Mouse (Mus musculus): ENCODE measurements around the gene Cdk19. TPM values are rescaled to one million over a fixed set of nuclear protein-coding genes. Genes with fewer than 3 reads are reported as not detected.

Gene Cdk19
- polyA plus RNA-seq, 1 experiment, result 30.9 TPM

DNA sequence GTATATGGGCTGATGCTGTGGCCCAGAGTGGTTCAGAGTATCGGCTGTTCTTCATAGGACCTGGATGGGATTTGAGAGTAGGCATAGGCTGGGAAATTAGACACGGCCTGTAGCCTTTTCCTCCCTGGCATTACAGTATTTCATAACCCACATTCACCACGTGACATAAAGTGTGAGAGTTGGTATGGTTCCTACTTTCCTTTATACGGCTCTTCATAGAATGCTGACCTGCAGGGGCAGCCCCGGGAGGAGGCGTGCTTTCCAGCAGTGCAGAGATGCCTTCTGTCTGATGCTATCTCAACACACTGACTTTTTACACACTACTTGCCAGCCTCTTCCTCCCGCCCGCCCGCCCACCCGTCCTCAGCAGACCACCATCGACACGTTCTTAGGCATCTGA lies 96.0 kb downstream of the Cdk19 start:
- no peak for DNase-seq (ENCODE audit: extremely low spot score in 1 of 2, low spot score in 1 of 2)

DNA sequence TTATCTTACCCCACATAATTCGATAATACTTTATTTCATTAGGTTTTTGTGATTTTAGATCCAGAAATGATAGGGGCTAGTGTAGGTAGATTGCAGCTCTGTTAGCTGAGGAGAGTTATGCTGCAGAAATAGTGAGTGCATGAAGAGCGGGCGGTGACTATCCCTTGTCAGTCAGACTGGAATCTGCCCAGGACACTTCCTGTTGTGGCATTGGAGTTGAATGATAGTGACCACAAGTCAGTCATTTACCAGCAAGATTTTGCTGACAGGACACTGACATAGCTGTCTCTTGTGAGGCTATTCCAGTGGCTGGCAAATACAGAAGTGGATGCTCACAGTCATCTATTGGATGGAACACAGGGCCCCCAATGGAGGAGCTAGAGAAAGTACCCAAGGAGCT lies 97.8 kb downstream of the Cdk19 start:
- DNase-seq (ENCODE audit: extremely low spot score in 1 of 2, low spot score in 1 of 2), result no peak

DNA sequence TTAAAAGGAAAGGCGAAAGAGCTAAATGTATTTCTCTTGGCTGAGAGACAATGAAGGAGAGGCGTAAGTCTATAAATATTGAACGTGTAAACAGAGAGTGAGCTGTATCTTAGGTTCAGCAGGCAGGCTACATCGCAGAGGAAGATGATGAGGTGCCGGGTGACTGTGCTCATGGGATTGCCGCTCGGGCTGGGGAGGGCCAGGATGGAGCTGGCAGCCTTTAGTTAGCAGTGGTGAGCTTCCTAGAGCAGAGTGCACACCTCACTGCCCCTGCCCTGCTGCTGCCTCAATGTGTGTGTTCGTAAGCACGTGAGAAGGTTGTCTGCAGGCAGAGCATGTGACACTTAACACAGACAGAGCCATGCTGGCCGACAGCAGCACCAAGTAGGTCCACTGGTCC lies 101.4 kb downstream of the Cdk19 start:
- DNase-seq (ENCODE audit: extremely low spot score in 1 of 2, low spot score in 1 of 2), result no peak

DNA sequence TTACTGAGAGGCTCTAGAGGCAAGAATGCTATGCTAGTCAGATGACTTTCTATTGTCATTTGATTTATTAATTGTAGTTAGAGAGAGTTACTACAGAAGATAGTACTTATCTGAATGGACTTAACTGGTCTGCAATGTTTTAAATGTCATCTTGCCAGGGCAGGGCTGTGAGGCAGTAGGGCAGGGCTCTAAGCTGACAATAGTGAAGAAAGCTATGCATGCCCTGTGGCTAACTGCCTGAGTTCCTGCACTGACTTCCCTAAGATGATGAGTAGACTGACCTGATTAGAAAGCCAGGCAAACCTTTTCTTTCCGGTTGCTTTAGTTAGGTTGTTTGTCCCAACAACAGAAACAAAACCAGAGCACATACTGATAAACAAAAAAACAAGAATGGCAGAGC lies 102.7 kb downstream of the Cdk19 start:
- DNase-seq (ENCODE audit: extremely low spot score in 1 of 2, low spot score in 1 of 2), result no peak

DNA sequence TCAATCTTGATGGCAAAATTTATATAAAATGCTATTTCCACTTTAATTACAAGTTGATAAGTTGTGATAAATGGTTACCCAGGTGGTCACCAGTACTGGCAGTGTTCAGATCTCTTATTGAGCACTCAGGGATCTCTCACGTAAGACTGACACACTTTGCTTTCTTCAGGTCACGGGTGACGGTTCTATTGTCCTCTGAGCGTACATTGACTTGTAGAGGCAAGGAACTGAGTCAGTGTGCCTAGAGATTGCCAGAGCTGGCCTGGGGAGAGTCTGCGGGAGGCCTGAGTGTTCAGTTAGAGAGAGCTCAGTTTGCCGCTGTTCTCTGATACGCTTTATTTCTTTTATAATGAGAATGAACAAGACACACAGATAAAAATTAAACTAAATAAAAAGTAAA lies 104.0 kb downstream of the Cdk19 start:
- DNase-seq (ENCODE audit: extremely low spot score in 1 of 2, low spot score in 1 of 2), result no peak

DNA sequence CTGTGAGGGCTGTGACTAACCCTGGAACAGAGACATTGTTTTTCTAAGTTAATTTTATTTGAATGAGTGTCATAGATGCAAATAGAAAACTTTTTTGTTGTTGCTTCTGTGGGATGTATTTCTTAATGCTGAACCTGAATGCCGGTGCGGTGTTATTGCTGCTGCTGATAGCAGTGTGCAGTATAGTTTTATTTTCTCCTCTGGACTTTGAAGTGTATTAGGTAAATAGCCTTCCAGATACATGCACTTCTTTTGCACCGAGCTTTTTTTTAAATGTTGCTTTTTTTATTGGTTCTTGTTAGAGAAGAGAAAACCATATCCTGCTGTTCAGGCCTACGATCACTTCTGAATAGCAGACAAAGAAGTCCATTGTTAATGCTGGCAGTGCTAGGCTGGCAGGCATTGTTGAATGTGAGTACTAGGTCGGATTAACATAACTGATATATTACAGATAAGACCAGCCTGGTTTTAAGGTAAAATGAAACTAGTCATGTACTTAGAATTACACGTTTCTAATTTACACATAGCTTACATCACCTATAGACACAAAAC lies 104.5 kb downstream of the Cdk19 start:
- DNase-seq (ENCODE audit: extremely low spot score in 1 of 2, low spot score in 1 of 2), result no peak

DNA sequence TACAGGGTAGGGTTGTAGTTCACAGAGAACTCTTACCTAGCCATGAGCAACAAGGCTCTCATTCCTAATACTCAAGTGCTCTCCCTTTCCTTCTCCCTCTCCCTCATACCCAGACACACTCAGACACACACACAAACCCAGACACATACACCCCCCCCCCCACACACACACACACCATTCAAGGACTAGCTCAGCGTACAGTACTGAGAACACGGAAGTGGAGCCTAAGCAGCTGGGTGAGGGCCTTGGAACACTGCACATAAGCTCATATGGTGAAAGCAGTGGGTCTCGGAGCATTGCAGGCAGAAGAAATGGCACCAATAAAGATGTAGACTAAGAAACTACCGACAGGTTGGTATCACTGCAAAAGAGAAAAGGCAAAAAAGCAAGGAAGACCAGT lies 105.2 kb downstream of the Cdk19 start:
- DNase-seq (ENCODE audit: extremely low spot score in 1 of 2, low spot score in 1 of 2), result no peak

DNA sequence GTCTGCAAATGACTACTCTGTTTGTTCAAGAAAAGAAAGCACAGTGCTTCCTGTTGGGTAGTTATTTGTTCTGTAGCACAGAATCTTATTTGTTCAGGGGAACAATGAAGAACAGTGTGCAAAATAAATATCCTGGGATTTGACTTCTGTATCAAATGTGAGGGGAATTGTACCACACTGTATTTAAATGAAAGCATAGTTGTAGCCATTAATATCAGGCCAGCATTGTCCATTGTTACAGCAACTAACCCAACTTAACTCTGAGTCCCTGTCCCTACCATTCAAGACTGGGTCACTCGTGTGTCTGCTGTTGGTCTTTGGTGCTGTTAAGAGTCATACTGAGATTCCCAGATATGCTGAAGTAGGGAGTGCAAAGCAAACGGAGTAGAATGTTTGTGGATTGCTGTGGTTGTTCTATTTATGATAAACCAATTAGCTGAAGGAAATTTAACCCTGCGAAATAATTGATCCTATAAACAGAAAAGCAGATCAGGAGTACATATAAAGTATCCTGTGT lies 106.8 kb downstream of the Cdk19 start:
- DNase-seq (ENCODE audit: extremely low spot score in 1 of 2, low spot score in 1 of 2), result no peak

DNA sequence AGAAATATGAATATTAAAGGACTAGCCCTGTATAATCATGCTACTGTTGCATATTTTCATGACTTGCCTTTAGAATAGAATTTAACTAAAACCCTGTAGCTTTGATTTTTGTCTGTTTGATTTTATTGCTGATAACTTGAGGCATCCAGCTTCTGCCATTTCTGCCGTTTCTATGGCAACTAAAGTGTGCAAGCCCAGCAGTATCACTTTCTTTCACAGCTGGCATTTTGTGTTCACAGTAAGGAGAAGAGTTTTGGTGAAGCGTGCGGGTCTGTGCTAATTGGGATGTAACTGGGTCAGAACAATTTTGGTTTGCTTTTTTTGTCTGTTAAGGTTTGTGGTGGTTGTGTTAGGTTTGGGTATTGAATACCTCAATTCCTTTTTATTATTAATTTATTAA lies 107.3 kb downstream of the Cdk19 start:
- DNase-seq (ENCODE audit: extremely low spot score in 1 of 2, low spot score in 1 of 2), result peak; percentile 46 to 66

DNA sequence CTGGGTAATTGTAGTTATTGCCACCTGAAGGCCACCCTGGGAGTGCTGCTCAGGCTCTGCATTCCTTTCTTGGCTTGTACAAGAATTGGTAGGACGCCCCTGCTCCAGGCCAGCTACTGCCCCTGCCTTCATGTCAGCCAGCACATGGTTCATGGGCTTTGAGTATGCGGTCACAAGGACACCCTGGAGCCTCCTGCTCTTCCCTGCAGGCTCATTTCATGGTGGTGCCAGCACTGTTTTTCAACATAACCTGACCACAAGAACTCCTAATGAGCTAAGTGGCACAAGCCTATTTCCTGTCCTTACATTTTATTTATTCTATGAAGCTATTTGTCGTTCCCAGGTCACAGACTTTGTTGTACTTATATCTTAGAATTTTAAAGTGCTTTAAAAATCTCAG lies 107.9 kb downstream of the Cdk19 start:
- DNase-seq (ENCODE audit: extremely low spot score in 1 of 2, low spot score in 1 of 2), result no peak

DNA sequence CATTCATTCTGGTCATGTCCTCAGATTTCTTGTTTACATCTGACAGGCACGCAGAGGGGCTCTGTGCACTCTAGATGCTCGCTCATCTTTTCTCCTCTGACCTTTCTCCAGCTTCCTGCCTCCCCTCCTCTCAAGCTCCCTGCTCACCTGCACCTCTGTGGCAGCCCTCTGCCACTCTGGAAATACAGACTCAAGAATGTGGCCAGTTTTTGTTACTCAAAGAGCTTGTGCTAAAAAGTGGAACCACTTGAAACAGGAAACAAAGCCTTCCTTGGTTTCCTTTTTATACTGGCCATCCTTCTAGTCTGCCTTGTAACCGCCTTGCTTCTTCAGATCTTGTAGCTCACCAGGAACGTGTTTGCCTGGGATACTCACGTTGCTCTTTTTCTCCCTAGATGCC lies 108.6 kb downstream of the Cdk19 start:
- DNase-seq (ENCODE audit: extremely low spot score in 1 of 2, low spot score in 1 of 2), result no peak

DNA sequence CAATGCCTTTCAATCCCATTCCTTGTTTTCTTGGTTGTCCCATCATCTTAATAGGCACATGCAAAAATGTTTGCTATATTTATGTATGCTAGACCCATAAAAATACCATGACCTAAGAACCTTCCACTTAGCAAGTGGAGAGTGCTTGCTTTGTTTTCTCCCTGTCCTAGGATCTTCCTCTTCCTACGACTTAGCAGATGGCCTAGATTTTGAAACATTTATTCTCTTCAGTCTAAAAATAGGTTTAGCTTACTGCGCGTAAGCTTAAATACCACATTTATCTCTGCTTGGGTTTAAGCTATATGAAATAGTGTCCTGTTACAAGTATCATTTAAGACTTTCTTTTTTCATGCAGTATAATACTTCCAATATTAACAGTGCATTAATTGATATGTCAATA lies 109.1 kb downstream of the Cdk19 start:
- no peak for DNase-seq (ENCODE audit: extremely low spot score in 1 of 2, low spot score in 1 of 2)

DNA sequence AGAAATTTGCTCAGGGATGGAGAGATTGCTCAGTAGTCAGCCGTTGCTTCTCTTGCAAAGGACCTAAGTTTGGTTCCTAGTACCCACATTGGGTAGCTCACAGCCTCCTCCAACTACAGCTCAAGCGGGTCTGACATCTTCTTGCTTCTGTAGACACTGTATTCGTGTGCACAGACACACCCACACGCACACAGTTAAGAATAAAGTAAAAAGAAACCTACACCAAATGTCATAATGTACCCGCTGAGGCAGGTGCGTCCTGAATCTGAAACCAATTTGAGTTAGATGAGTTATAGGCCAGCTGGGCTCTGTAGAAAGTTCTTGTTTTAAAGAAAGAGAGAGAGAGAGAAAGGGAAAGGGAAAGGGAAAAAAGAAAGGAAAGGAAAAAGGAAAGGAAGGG lies 110.2 kb downstream of the Cdk19 start:
- DNase-seq (ENCODE audit: extremely low spot score in 1 of 2, low spot score in 1 of 2), result no peak

DNA sequence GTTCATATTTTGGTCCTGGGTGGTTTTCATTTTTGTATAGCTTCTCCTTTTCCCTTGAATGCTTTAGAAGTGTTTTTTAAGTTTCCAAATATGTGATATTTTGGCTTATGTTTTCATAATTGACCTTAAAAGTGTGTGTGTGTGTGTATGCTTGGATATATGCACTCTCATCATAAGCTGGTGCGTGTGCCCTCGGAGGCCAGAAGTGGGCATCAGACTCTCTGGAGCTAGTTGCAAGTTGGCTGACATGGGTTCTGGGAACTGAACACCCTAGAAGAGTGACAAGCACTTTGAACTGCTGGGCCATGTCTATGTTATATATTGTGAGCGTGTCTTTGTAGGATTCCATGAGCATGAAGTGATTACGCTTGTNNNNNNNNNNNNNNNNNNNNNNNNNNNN lies 110.8 kb downstream of the Cdk19 start:
- no peak for DNase-seq (ENCODE audit: extremely low spot score in 1 of 2, low spot score in 1 of 2)

DNA sequence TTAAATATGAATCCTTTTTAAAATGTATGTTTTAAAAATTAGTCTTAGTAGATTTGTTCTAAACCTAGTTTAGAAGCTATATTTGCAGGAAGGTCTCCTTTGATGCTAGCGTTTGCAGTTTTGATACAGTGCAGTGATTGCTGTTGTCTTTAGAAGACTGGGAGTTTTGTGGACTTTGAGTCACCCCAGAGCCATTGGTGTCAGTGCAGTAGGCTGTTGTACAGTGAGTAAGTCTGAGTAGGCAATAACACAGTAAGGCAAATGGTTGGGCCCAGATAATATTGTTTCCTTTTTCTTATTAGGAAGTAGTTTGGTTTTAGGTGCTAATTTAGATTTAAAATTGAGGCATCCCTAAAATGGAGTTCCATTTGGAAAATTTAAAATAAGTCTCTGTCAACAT lies 117.8 kb downstream of the Cdk19 start:
- DNase-seq (ENCODE audit: extremely low spot score in 1 of 2, low spot score in 1 of 2), result no peak

DNA sequence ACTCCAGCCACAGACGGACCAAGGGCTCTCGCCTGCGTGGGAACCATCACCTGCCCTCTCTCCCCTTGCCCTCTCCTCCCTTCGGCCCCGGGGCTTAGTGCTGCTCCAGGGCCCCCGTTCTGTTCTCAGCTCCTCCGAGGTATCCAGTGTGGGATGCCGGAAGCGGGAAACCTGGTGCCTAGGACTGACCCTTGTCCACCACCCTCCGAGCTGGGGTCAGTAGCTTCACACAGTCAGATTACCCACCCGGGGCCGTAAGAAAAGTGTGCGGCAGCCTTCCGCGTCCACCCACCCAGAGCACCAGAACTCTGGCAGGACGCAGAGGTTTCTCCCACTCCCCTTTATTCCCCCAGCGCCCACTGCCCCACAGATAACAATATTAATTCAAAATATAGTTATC lies 119.8 kb downstream of the Cdk19 start:
- DNase-seq (ENCODE audit: extremely low spot score in 1 of 2, low spot score in 1 of 2), result no peak

DNA sequence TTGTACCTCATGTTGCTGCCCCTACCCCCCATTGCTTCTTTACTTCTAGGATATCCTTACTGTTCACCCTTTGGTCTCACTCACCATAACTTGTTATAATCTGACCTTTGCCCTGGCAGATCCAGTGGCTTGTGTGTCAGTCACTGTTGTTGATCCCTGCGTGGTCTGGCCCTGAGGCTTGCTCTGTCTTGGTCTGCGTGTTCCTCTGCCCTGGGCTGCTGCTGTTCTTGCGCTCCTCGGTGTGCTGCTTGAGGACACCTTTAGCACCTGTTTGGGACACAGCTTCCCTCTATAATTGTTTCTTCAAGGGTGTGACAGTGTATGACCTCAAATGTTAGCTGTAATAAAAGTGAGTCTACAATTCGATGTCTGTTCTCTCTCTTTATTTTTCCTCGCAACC lies 122.0 kb downstream of the Cdk19 start:
- no peak for DNase-seq (ENCODE audit: extremely low spot score in 1 of 2, low spot score in 1 of 2)

DNA sequence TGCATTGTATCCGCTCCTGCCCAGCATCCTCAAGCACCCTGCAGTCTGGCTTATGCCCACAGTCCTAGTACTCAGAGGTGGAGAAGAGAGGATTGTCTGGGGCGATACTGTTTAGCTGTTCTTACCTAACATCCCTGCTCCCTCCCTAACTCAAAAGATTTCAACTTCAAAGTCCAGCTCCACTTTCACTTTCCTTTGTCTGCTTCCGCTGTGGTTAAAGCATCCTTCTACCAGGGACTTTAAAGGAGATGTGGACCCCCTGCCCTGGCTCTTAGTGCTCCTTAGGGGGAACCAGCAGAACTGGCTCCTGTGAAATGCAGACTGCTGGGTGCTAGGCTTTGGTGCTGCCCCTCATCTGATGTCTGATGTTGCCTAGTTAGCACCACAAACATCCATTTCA lies 122.9 kb downstream of the Cdk19 start:
- no peak for DNase-seq (ENCODE audit: extremely low spot score in 1 of 2, low spot score in 1 of 2)

DNA sequence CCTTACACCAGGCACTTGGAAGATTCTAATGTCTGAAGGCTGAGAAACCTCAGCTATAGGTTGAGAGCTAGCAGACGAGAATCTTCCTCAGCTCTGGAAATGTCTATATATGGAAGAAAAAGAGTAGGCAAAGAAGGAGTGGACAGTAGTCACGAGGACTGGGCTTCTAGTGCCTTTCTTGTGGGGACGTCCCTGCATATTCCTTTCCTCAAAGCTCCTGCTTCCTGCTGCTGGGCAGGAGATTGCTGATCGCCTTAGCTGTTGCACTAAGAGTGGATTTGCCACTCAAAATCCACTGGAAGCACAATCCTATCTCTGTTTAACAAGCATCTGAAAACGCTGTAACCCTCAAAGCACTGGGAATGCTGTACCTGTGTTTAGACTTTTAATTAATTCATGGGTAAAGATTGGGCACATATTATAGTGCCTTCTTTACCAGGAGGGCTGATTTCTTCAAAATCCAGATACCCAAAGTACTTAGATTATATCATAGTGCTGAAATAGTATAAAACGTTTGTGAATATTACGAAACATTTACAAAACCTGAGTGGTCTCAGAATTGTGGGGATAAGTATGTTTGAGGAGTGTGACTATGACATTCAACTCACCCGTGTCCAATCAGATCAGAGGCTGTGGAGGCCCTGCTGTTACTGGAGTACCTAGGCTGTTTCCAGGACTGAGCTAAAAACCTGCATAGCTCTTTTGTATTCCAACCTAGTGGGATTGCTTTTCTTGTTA lies 128.0 kb downstream of the Cdk19 start:
- no peak for DNase-seq (ENCODE audit: extremely low spot score in 1 of 2, low spot score in 1 of 2)

DNA sequence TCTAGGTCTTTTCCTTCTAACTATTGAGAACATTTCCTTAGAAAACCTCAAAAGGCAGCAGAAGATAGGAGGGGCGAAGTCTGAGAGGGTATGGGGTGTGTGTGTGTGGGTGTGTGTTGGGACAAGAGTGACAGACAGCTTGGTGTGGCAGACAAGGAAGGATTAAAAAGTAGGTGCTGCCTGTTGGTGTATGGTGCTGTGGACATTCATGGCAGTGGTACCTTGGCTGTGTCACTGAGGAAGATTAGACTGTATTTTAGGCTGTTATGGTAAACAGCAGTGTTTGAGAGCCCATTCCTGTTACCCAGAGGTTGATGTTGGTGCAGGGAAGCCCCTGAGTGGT lies 128.5 kb downstream of the Cdk19 start:
- DNase-seq (ENCODE audit: extremely low spot score in 1 of 2, low spot score in 1 of 2), result no peak

DNA sequence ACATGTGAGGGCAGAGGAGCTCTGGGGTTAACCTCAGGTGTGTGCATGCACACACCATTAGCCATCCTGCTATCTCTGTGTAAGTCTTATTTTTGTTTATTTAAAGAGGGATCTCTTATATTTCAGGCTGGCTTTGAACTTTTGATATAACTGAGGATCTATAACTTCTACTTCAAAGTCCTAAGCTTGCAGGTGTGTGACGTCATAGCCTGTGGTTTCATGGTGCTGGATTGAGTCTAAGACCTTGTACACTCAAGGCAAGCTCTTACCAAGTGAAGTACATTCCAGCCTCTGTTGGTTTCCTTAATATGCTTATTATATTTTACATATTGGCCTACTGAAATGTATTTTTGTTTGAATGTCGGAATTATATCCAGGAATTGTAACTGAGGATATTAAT lies 129.8 kb downstream of the Cdk19 start:
- DNase-seq (ENCODE audit: extremely low spot score in 1 of 2, low spot score in 1 of 2), result no peak

DNA sequence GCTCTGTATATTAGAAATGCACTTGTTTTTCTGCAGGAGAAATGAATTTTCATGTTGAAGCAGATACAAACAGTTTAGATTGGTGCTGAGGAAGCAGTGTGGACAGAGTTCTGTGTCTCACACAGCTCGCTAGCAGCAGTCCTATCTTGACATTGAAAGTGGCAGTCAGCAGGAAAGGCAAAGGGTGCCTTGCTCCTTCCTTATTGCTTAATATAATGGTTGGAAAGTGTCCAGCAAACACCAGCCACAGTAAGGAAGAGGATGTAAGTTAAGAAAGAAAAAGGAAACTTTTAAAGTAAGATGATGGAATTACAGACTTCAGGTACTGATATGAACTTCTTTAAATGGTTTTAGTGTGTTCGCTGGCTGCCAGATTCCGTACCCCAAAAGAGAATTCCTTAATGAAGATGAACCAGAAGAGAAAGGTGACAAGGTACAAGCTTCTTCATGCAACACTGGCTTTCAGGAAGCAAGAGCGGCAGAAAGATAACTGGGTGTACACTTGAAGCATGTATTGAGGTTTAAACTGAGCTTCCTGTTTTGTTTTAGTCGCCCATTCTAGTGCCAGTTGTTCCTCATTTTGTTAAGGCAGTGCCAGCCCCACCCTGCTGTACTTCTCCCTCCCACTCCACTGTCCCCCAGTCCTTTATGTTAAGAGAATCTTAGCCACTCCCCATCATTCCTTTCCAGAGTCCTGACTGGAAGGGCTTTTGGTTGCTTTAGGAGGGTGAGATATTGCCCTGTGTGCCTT lies 137.3 kb downstream of the Cdk19 start:
- DNase-seq (ENCODE audit: extremely low spot score in 1 of 2, low spot score in 1 of 2), result no peak

All from frontal cortex, adult 2 months (tissue).